Mouse (Mus musculus) retina, embryonic 14.5 days (tissue): ENCODE results near the gene Gm3839.
A peak's percentile ranks its signal among the peaks of the same experiment; 100 is the strongest.
"Not testable (repeated sequence)": the region's sequence is repeated elsewhere in the genome, so short reads cannot be mapped to it uniquely, and the experiment has no call there.

Source experiments
- DNase-seq: peaks from one replicate; pipeline ENCODE4 v3.0.0-alpha.2; 2015; ENCODE audit warnings: low spot score

Gm3839 gene

GRCm38 (mm10) chr14:11356626-11357025, at the start of gene Gm3839:
Gene Gm3839 (minus strand): TSS chr14:11356726.
- not testable (repeated sequence) for DNase-seq

- DNase-seq, result no peak
Measured at GRCm38 (mm10) chr14:11405661-11406060, 49.1 kb upstream of the Gm3839 start.

- no peak for DNase-seq
Measured at GRCm38 (mm10) chr14:11377846-11378245, 21.3 kb upstream of the Gm3839 start.

- no peak for DNase-seq
Measured at GRCm38 (mm10) chr14:11375225-11375624, 18.7 kb upstream of the Gm3839 start.

GRCm38 (mm10) chr14:11346086-11346485, 10.4 kb downstream of the Gm3839 start:
- DNase-seq, result no peak

- peak; percentile 49 for DNase-seq
Measured at GRCm38 (mm10) chr14:11329993-11330392, 26.5 kb downstream of the Gm3839 start.

- peak; percentile 42 for DNase-seq
Measured at GRCm38 (mm10) chr14:11307079-11307478, 49.4 kb downstream of the Gm3839 start.

GRCm38 (mm10) chr14:11287956-11288355, 68.6 kb downstream of the Gm3839 start:
- not testable (repeated sequence) for DNase-seq

GRCm38 (mm10) chr14:11257161-11257705, 99.3 kb downstream of the Gm3839 start:
- DNase-seq, result no peak

- DNase-seq, result no peak
Measured at GRCm38 (mm10) chr14:11248053-11248452, 108.5 kb downstream of the Gm3839 start.

- no peak for DNase-seq
Measured at GRCm38 (mm10) chr14:11244546-11244945, 112.0 kb downstream of the Gm3839 start.

- DNase-seq, result no peak
Measured at GRCm38 (mm10) chr14:11232086-11232485, 124.4 kb downstream of the Gm3839 start.
